Mouse (Mus musculus): ENCODE measurements at regions not wholly inside any gene's neighbourhood (a gene's known extent, or its start where the extent isn't known, plus 50 kb on each side); places are given as distances from the start of the nearest gene placed in this dataset.

DNA sequence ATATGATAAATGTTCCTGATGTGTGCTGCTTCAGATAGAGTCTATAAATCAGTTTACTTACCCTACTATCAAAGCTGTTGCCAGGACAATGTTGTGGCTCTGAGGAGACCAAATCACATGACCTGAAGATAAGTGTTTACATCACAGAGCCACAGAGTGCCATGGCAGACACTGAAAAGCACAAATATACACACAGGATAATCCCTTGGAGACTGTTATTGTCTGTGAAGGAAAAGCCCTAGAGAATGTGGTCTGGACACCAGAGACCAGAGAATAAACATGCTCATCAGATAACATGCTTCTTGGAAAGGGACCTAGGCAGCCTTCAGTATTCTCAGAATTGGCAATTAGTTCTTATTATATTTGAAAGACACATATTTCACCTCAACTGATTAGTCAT lies 146.5 kb upstream of the Klf6 start:
- Histone ChIP-seq H3K9me3 (ENCODE audit: low read length) (no peaks in the 10 kb centered on the region), H3K4me1 (ENCODE audit: insufficient read depth, low read length) (no peaks in the 10 kb centered on the region), H3K27me3 (ENCODE audit: insufficient read depth, low read length) (no peaks in the 10 kb centered on the region), H3K4me2 (ENCODE audit: low read depth, low read length) (0 out of 2 replicates have a peak overlapping the region, but pooled peaks have one; percentile 8), H3K4me3 (ENCODE audit: low read length) (no peak overlapping the region), H3K9ac (replicated peaks; ENCODE audit: low read length) (no peak overlapping the region), H3K36me3 (ENCODE audit: insufficient read depth, low read length) (no peaks in the 10 kb centered on the region), H3K27ac (no peak overlapping the region)
- ATAC-seq (no peak), DNase-seq (ENCODE audit: low spot score) (no peak)
- no peak for TF ChIP-seq CTCF (IDR thresholded peaks at IDR 0.05; ENCODE audit: low read depth)

DNA sequence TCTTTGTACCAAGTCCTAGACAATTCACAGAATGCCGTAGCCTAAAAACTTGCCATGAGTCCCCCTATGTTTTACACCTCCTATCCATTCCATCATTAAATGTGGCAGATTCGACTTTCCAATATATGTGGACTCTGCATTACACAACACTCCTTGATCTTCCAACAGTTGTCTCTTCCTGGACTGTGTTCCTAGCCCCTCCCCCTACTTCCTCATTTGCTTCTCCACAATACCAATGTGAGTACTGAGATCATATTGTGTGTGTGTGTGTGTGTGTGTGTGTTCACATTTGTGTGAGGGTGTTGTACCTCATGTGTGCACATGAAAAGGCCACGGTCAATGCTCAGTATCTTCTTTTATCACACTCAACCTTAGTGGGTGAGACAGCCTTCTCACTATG lies 144.5 kb upstream of the Klf6 start:
- WGBS = 89% methylated on average over 3 of the region's 3 CpGs
- Histone ChIP-seq H3K36me3 (ENCODE audit: insufficient read depth, low read length) (no peaks in the 10 kb centered on the region), H3K4me2 (ENCODE audit: low read depth, low read length) (no peak overlapping the region), H3K4me3 (ENCODE audit: low read length) (no peak overlapping the region), H3K4me1 (ENCODE audit: insufficient read depth, low read length) (no peaks in the 10 kb centered on the region), H3K9ac (replicated peaks; ENCODE audit: low read length) (no peak overlapping the region), H3K27ac (no peak overlapping the region), H3K27me3 (ENCODE audit: insufficient read depth, low read length) (no peaks in the 10 kb centered on the region), H3K9me3 (ENCODE audit: low read length) (no peaks in the 10 kb centered on the region)
- DNase-seq (ENCODE audit: low spot score) = no peak
- no peak for ATAC-seq
- TF ChIP-seq CTCF (IDR thresholded peaks at IDR 0.05; ENCODE audit: low read depth) = no peak

DNA sequence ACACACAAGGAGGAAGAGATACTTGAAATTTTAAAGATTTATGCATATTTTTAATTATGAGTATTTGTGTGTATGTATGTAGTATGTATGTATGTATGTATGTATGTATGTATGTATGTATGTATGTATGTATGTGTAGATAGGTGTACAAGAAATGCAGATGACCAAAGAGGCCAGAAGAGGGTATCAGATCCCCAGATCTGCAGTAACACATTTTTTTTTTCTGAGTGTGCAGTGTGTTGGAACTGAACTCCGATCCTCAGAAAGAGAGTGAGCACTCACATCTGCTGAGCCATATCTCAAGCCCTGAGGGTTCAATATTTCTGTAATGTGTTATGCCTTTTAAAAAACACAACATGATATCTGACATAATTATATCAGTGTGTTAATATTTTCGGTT lies 138.0 kb upstream of the Klf6 start:
- ATAC-seq = no peak
- no peaks in the 10 kb centered on the region for H3K27me3 ChIP-seq (ENCODE audit: insufficient read depth, low read length)
- H3K4me3 ChIP-seq (ENCODE audit: low read length) = no peak overlapping the region
- no peak for DNase-seq (ENCODE audit: low spot score)
- 92% methylated on average over 2 of the region's 2 CpGs for WGBS
- H3K4me1 ChIP-seq (ENCODE audit: insufficient read depth, low read length) = no peaks in the 10 kb centered on the region
- no peak overlapping the region for H3K9ac ChIP-seq (replicated peaks; ENCODE audit: low read length)
- no peak overlapping the region for H3K27ac ChIP-seq
- no peak for TF ChIP-seq CTCF (IDR thresholded peaks at IDR 0.05; ENCODE audit: low read depth)
- H3K9me3 ChIP-seq (ENCODE audit: low read length) = no peaks in the 10 kb centered on the region
- no peaks in the 10 kb centered on the region for H3K36me3 ChIP-seq (ENCODE audit: insufficient read depth, low read length)
- no peak overlapping the region for H3K4me2 ChIP-seq (ENCODE audit: low read depth, low read length)

DNA sequence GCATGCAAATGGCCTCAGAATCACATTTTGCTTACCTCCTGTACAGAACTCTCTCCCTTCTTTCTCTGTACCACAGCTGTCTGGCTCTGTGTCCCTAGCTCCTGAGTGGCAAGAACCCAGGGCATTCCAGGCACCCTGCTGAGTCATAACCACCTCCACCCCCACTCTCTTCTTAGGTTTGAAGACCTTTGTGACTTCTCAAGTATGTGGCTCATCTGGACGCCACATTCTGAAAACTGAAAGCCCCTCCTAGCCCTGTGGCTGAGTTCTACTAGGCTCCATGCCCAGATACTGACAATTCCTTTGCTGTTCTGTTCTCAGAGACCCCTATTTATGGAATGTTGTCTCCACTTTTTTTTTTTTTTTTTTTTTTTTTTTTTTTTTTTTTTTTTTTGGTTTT lies 136.9 kb upstream of the Klf6 start:
- no peaks in the 10 kb centered on the region for H3K36me3 ChIP-seq (ENCODE audit: insufficient read depth, low read length)
- no peak for ATAC-seq
- whole genome bisulfite sequencing = 57% methylated on average over 1 of the region's 1 CpGs
- H3K27ac ChIP-seq = no peak overlapping the region
- H3K4me2 ChIP-seq (ENCODE audit: low read depth, low read length) = no peak overlapping the region
- no peak overlapping the region for H3K9ac ChIP-seq (replicated peaks; ENCODE audit: low read length)
- no peak overlapping the region for H3K4me3 ChIP-seq (ENCODE audit: low read length)
- TF ChIP-seq CTCF (IDR thresholded peaks at IDR 0.05; ENCODE audit: low read depth) = no peak
- no peak for DNase-seq (ENCODE audit: low spot score)
- H3K4me1 ChIP-seq (ENCODE audit: insufficient read depth, low read length) = no peaks in the 10 kb centered on the region
- H3K9me3 ChIP-seq (ENCODE audit: low read length) = no peaks in the 10 kb centered on the region
- no peaks in the 10 kb centered on the region for H3K27me3 ChIP-seq (ENCODE audit: insufficient read depth, low read length)

DNA sequence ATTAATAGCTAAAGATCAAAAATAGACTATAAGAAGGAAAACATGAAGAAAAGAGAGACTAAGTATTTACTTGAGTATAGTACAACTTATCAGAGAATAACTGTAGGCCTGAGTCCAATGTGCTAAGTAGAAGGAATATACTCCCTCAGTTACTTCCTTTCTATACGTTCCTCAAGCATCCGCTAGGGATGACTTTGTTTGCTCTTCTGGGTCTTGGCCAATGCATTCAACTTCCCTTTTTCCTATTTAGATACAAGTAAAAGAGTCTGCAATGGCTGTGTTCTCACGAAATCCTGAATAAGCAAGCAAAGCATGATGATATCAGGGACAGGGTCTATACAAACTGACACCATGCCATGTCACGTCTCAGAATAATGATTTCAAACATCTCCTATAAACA lies 135.3 kb upstream of the Klf6 start:
- TF ChIP-seq CTCF (IDR thresholded peaks at IDR 0.05; ENCODE audit: low read depth) = no peak
- no peaks in the 10 kb centered on the region for H3K27me3 ChIP-seq (ENCODE audit: insufficient read depth, low read length)
- H3K4me3 ChIP-seq (ENCODE audit: low read length) = no peak overlapping the region
- WGBS = 82% methylated on average over 4 of the region's 4 CpGs
- no peaks in the 10 kb centered on the region for H3K9me3 ChIP-seq (ENCODE audit: low read length)
- H3K4me1 ChIP-seq (ENCODE audit: insufficient read depth, low read length) = no peaks in the 10 kb centered on the region
- H3K36me3 ChIP-seq (ENCODE audit: insufficient read depth, low read length) = no peaks in the 10 kb centered on the region
- ATAC-seq (no peak), DNase-seq (ENCODE audit: low spot score) (no peak)
- no peak overlapping the region for H3K27ac ChIP-seq
- no peak overlapping the region for H3K9ac ChIP-seq (replicated peaks; ENCODE audit: low read length)
- H3K4me2 ChIP-seq (ENCODE audit: low read depth, low read length) = no peak overlapping the region

DNA sequence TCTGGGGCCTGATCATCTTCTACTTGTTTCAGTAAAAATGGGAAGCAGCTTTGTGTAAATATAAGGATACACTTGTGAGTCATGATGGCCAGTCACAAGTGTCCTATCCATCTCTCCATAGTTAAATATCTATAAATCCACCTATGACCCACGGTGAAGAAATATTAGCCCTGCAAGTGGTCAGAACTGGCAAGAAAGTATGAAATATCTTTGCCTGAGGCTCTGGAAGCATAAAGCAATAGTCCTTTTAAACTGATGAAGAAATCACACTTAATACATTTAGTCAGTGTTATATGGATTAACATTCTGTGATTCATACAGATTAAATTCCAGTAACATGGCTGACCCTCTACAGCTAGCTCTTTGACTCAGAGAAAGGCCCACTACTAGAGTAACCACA lies 134.8 kb upstream of the Klf6 start:
- ATAC-seq (no peak), DNase-seq (ENCODE audit: low spot score) (no peak)
- no peak overlapping the region for H3K9ac ChIP-seq (replicated peaks; ENCODE audit: low read length)
- no peaks in the 10 kb centered on the region for H3K36me3 ChIP-seq (ENCODE audit: insufficient read depth, low read length)
- H3K4me1 ChIP-seq (ENCODE audit: insufficient read depth, low read length) = no peaks in the 10 kb centered on the region
- no peak overlapping the region for H3K4me3 ChIP-seq (ENCODE audit: low read length)
- H3K27ac ChIP-seq = no peak overlapping the region
- 90% methylated on average over 1 of the region's 1 CpGs for WGBS
- H3K4me2 ChIP-seq (ENCODE audit: low read depth, low read length) = no peak overlapping the region
- no peak for TF ChIP-seq CTCF (IDR thresholded peaks at IDR 0.05; ENCODE audit: low read depth)
- H3K9me3 ChIP-seq (ENCODE audit: low read length) = no peaks in the 10 kb centered on the region
- no peaks in the 10 kb centered on the region for H3K27me3 ChIP-seq (ENCODE audit: insufficient read depth, low read length)

DNA sequence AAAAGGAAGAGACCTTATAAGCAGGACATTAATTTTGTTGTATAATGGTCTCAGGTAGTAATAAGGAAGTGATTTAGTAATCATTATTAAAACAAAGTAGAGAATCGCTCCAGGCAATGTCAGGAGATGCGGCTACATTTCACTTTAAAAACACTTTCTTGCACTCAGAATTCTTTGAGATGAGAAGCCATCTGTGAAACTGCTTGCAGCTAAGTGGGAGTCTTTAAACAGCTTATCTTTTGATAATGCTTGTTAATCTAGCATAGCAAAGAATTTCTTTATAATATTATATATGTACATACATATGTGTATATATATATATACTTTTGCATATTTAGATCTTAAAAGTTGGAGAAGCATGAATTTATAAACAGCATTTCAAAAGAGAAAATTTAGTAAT lies 133.1 kb upstream of the Klf6 start:
- TF ChIP-seq CTCF (IDR thresholded peaks at IDR 0.05; ENCODE audit: low read depth) = no peak
- Histone ChIP-seq H3K9ac (replicated peaks; ENCODE audit: low read length) (no peak overlapping the region), H3K36me3 (ENCODE audit: insufficient read depth, low read length) (no peaks in the 10 kb centered on the region), H3K4me1 (ENCODE audit: insufficient read depth, low read length) (no peaks in the 10 kb centered on the region), H3K4me3 (ENCODE audit: low read length) (no peak overlapping the region), H3K27me3 (ENCODE audit: insufficient read depth, low read length) (no peaks in the 10 kb centered on the region), H3K27ac (no peak overlapping the region), H3K9me3 (ENCODE audit: low read length) (no peaks in the 10 kb centered on the region), H3K4me2 (ENCODE audit: low read depth, low read length) (no peak overlapping the region)
- 90% methylated on average over 2 of the region's 2 CpGs for WGBS
- DNase-seq (ENCODE audit: low spot score) = no peak
- ATAC-seq = no peak

Measured in hindbrain, postnatal 0 days (tissue).